Mouse (Mus musculus) urinary bladder, postnatal 10 days (tissue): ENCODE measurements around the gene Rabep2.

Experiments
- DNase-seq: peaks from one replicate; pipeline ENCODE4 v3.0.0; 2022; ENCODE audit warnings: low spot score

The Rabep2 gene

GRCm38 (mm10) chr7:126434726-126435125 lies 6.2 kb downstream of the Rabep2 start:
- no peak for DNase-seq

GRCm38 (mm10) chr7:126435801-126436200 lies 7.2 kb downstream of the Rabep2 start:
- DNase-seq: no peak

- DNase-seq: no peak
Measured at GRCm38 (mm10) chr7:126436851-126437250, 8.3 kb downstream of the Rabep2 start.

DNA sequence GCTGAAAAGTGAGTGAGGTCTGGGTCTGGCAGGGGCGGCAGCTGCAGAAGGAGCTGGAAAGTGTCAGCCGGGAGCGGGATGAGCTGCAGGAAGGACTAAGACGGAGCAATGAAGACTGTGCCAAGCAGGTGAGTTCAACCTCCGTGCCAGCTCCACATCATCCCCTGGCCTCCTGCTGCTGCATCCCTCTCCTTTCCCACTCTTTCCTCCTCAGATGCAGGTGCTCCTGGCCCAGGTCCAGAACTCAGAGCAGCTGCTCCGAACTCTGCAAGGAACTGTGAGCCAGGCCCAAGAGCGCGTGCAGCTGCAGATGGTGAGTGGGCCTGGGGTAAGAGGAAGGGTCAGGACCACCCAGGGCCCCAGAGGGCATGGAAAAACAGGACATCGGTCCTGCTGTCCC lies 11.6 kb downstream of the Rabep2 start:
- DNase-seq: no peak

DNA sequence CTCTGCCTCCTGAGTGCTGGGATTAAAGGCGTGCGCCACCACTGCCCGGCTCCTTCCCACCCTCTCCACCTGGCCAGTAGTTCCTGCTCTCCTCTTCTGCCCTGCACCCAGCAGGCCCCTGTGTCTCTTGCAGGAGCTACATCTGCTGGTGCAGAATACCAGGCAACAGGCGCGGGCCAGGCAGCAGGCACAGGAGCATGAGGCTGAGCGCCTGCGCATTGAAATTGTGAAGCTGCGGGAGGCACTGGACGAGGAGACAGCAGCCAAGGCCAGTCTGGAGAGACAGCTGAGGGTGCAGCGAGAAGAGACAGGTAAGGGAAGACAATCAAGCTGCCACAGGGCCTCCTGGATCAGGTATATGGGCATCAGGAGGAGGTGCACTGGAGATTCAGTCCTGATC lies 15.4 kb downstream of the Rabep2 start:
- DNase-seq: no peak

DNA sequence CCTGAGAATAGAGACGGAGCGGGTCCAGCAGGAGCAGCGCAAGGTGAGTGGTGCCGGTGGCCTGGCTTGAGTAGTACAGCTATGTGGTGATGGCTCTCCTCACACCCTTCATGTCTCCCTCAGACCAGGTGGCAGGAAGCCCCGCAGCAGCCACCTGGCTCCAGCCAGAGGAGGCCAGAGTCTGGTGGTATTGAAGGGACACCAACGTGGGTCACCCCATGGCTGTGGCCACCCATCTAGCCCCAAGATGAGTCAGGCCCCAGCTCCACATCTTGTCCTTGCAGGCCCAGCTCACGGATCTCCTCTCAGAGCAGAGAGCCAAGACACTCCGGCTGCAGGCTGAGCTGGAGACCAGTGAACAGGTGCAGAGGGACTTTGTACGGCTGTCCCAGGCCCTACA lies 16.0 kb downstream of the Rabep2 start:
- DNase-seq: no peak

DNA sequence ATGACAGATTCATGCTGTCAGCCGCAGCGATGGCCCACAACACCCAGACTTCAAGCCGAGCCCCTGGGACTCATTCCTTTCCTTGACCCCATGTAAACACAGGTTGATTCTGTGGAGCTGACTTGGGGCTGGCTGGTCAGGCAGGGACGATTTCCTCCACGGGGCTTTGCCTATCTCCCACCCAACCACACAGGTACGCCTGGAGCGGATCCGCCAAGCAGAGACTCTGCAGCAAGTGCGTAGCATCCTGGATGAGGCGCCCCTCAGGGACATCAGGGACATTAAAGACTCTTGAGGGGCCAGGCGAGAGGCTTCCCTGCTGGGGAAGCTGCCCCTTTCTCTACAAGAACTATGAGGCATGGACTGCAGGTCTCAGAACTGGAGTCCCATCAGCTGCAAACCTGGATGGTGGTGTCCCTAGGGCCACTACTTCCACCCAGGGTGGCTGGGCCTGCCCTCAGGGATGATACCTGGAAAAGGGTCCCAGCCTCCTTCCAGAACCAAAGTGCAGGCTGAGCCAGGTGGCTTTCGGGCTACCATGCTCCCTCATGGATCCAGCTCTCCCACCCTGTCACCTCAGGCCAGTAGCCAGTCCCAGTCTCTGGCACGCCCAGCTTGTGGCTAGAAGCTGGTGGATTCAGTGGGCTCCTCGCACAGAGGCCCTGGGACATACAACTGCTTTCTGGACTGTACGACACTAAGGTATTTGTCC lies 16.7 kb downstream of the Rabep2 start:
- DNase-seq: no peak

DNA sequence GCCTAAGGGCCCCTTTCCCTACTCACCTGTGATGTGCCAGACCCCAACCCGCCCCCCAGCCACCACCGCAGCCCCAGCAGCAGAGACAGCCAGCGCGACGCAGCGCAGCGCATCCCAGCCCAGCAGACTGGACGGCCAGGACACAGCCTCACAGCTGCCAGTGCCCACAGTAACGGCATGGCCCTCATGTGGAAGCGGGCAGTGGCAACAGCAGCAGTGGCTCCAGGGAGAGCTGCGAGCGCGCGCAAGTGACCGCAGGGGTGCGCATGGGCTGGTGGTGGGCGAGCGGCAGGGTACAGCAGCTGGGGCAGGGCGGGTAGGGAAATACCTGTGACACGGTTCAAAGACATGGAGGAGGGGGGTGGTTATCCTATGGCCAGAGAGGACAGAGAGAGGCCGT lies 17.7 kb downstream of the Rabep2 start:
- DNase-seq: no peak

DNA sequence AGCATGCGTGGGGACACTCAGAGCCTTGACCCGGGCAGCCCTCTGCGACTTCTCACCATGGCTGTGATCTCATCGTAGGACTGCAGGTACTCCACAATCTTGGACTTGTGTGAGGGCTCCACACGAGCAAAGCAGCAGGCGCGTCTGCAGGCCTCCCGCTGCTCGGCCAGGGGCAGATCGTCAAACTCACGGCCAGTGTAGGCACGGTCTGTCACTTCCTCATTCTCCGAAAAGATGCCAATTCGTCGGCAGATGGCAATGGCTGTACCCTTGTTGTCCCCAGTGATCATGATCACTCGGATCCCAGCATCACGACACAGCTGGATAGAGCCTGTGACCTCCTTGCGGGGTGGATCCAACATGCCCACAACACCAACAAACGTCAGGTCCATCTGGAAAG lies 19.9 kb downstream of the Rabep2 start:
- no peak for DNase-seq

DNA sequence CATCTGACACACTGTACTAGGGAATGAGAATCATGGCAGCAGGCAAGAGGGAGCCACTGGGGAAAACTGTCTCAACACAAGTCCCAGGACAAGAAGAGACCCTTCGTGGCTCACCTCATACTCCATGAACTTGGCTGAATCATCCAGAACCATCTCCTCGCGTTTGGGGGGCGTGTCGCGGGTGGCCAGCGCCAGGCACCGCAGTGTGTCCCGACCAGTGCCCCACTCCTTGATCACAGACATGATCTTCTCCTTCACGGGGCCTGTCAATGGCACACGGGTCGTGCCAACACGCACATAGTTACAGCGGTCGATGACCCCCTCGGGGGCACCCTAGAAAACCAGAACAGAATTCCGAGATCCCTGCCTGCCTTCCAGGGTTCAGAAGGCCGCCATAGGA lies 21.4 kb downstream of the Rabep2 start:
- DNase-seq: no peak

- no peak for DNase-seq
Measured at GRCm38 (mm10) chr7:126450641-126451040, 22.1 kb downstream of the Rabep2 start.

GRCm38 (mm10) chr7:126452244-126452643 lies 23.7 kb downstream of the Rabep2 start:
- no peak for DNase-seq

- DNase-seq: no peak
Measured at GRCm38 (mm10) chr7:126453861-126454260, 25.3 kb downstream of the Rabep2 start.

DNA sequence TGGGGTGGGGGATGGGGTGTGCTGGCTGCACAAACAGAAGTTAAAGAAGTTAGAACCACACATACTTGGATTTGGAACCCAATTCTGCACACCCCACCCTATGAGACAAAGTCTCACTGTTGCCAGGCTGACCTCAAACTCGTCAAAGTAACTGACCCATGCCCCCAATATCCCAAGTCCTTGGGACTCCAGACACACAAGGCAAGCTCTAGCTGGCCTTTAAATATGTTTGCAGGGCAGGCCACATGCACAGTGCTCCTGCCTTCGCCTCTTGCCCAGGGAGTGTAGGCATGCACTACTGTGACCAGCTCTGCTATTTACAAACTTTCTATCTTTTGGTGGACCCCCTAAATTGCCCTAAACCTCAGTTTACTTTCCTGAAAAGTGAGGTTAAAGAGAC lies 26.7 kb downstream of the Rabep2 start:
- DNase-seq: no peak

DNA sequence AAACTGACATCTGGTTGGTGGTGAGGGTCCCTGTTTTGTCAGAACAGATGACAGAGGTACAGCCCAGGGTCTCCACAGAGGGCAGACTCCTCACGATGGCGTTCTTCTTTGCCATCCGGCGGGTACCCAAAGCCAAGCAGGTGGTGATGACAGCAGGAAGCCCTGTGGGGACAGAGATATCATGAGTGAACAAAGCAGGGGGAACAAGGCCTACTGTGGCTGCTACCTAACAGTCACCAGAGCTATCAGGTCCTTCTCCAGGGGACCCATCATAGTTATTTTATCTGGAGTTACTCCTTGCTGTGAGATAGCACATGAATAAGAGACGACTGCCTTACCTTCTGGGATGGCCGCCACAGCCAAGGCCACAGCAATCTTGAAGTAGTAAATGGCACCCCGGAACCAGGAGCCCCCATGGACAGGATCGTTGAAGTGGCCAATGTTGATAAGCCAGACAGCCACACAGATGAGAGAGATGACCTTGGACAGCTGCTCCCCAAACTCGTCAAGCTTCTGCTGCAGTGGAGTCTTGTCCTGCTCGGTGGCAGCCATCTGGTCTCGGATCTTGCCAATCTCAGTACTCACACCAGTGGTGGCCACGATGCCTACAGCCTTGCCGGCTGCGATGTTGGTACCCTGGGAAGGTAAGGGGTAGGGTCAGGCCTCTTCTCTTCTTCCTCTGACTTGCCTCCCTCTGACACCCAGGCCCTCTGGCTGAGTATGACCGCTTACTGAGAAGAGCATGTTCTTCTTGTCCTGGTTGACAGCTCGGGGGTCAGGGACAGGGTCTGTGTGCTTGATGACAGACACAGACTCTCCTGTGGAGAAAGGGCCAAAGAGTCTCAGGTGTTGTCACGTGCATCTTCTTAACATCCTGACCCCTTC lies 28.1 kb downstream of the Rabep2 start:
- no peak for DNase-seq

- no peak for DNase-seq
Measured at GRCm38 (mm10) chr7:126458225-126458624, 29.7 kb downstream of the Rabep2 start.

- DNase-seq: no peak
Measured at GRCm38 (mm10) chr7:126458844-126459618, 30.5 kb downstream of the Rabep2 start.

- no peak for DNase-seq
Measured at GRCm38 (mm10) chr7:126460623-126461399, 32.3 kb downstream of the Rabep2 start.

- no peak for DNase-seq
Measured at GRCm38 (mm10) chr7:126461626-126462025, 33.1 kb downstream of the Rabep2 start.

DNA sequence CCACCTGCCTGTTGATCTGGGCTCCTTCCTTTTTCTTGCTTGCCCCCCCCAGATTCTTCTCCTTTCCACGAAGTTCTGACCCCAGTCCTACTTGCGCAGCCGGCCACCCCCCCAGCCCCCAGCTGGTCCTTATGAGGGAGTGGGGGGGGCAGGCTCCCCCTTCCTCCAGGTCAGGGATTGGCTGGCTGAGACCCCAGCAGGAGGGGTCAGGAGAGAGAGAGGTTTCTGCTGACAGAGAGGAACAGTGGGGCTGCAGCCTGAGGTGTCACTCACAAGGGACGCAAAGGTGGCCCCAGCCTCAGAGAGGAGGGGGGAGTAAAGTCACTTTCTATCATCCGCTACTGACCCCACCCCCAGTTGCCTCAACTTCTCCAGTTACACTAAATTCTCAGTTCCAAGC lies 34.4 kb downstream of the Rabep2 start, which contains the start of gene Atp2a1:
Atp2a1 (minus strand) TSS at position 105 of the 400 bp plus-strand sequence.
- DNase-seq: no peak

- no peak for DNase-seq
Measured at GRCm38 (mm10) chr7:126463547-126463946, 35.0 kb downstream of the Rabep2 start.

DNA sequence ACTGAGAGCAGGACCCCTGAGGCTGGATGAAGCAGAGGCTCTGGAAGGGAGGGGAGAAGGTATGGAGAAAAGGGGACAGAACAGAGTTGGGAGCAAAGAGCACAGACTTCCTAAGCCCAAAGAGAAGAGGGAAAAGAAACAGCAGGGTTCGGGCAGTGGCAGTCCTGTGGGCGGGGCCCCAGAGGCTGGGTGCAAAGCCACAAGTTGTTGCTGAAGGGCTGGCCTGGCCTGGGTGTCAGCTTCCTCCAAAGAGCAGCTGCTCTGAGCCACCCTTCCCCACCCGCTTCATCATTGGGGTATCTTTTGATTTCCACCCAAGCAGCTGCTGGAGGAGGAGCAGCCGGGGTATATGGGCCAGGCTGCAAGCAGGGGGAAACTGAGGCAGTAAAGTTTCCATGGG lies 35.6 kb downstream of the Rabep2 start:
- no peak for DNase-seq
